Mouse (Mus musculus): ENCODE data around the gene Kdm2b.

DNA sequence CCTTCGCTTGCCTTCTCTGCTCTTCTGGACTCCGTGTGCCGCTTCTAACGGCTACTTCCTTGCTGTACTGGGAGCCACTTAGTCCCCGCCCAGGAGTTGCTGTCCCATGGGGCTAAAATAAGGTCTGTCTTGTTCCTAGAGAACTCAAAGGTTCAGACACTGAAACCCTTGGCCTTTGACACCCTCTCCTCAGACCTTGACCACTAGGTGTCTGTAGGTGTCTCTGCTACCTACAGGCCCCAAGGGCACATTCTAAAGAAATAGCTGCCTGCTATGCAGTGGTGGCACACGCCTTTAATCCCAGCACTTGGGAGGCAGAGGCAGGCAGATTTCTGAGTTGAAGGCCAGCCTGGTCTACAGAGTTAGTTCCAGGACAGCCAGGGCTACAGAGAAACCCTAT is 73.5 kb downstream of the Kdm2b start:
- no peak for TF ChIP-seq MAFK (IDR thresholded peaks at IDR 0.05; ENCODE audit: insufficient read depth, low read depth, low read length)
- no peak for TF ChIP-seq ZC3H11A (IDR thresholded peaks at IDR 0.05; ENCODE audit: borderline replicate concordance, low read depth, low read length)
- TF ChIP-seq ZNF384 (IDR thresholded peaks at IDR 0.05; ENCODE audit: low read depth, low read length) = no peak
